Mouse (Mus musculus) large intestine, adult 2 months (tissue): Measurements from ENCODE around the gene Mars2. TPM values are rescaled to one million over a fixed set of nuclear protein-coding genes. Genes with fewer than 3 reads are reported as not detected.

ENCODE experiments used
- DNase-seq: peaks from one replicate; pipeline ENCODE4 v3.0.0-alpha.2; 2012; ENCODE audit warnings: low read depth, low spot score
- WGBS: fragments of 180-500 bp; shearing (Covaris S2); methylation state at CpG from one replicate; pipeline ENCODE4 v1.1.7; 2018; 5-methylcytosine and 5-hydroxymethylcytosine counted together
- polyA plus RNA-seq: library from polyadenylated mRNA; depleted of rRNA; stranded (reverse); fragments of >200 nt; gene quantifications from 2 replicates; pipeline ENCODE4 v1.2.3, GENCODE M21; 2012

Gene Mars2
- polyA plus RNA-seq, 1 experiment, result 1.4 TPM

DNA sequence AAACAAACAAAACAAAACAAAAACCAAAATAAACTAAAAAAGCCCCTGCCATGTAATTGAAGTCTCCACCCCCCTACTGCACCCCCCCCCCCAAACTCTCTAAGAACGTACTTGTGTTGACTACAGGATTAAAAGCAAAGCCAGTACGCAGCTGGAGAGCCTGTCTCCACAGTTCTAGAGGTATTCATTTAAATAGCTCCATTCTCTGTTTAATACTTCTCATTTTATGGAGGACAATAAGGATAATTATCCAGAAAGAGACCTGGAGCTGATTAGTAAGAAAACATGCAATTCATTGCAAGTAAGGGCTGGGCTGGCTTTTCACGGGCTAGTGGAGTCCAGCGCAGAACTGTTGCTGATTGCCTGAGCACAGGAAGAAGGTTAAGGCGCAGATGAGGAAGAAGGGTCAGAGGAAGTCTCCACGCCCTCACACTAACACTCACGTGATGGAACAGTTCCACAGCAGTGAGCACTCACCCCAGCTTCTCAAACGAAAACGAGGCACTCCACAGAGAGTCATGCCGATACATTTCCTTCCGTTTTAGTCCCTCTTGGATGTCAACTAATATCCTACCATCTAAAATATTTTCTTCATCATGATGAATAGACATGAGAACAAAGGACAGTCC lies 21.7 kb upstream of the Mars2 start:
- 31% methylated on average over 11 of the region's 11 CpGs for WGBS
- DNase-seq, result no peak

DNA sequence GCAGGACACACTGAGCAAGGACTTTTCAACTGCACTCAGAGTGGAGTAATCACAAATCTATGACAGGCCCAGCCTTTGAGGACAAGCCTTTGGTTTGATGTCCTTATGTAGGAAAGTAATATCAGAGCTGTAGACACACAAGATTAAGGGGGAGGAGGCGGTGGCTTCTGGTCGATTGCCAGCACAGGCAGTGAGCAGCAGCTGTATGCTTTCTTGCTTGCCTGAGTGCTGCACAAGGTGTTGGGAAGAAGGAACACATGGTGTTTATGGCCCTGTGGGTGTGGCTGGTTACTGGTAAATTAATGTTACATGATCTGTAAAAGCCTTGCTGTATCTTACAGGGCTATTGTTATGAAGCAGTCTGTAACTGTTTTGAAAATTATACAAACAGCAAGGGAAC lies 19.8 kb upstream of the Mars2 start:
- 14% methylated on average over 2 of the region's 2 CpGs for WGBS
- DNase-seq, result peak; percentile 83

DNA sequence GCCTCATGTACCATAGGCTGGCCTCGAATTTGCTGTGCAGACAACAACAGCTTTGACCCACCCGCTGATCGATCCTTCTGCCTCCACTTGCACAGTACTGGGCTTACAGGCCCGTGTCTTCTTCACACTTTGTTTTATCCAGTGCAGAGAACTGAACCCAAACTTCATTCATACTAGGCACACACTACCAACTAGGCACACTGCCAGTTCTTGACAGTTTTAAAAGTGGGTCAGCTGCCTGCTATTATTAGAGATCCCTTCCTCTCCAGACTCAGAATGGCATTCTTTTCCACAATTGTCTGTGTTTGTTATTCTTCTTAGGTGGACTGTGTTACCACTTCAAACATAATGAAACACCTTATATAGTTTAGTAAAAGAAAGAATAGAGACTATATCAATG lies 15.6 kb upstream of the Mars2 start:
- WGBS, result 73% methylated on average over 4 of the region's 4 CpGs
- DNase-seq, result no peak

DNA sequence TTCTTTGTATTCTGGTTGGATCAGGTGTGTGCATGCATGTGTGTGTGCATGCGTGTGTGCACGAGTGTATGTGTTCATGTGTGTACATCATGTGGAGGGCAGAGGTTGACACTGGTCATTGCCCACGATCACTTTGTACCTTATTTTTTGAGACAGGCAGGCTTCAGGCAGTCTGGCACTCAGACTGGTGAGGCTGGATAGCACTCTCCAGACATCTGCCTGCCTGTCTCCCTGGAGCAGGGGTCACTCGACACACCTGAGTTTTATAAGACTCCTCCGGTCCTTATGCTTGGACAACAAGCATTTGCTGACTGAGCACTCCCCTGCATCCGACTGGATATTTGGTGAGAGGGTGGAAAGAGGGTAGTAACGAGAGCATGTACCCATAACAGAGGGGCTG lies 14.0 kb upstream of the Mars2 start:
- 85% methylated on average over 7 of the region's 7 CpGs for WGBS
- no peak for DNase-seq

DNA sequence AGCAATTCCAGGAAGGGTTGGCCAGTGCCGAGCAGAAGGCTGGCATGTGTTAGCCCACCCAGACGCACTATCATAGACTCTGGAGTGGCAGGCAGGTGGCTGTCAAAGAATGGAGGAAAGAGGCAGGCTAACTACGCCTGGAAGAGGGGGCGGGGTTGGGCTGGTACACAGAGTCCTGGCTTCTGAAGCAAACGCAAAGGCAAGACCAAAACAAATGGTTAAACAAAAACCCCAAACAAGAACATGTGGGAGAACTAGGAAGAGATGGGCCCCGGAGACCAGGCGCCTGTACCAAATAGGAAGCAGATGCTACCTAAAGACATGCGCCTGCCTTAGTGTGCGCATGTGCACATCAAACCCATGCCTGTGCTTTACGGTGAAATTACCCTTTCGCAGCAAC lies 12.9 kb upstream of the Mars2 start:
- 76% methylated on average over 11 of the region's 11 CpGs for WGBS
- no peak for DNase-seq

DNA sequence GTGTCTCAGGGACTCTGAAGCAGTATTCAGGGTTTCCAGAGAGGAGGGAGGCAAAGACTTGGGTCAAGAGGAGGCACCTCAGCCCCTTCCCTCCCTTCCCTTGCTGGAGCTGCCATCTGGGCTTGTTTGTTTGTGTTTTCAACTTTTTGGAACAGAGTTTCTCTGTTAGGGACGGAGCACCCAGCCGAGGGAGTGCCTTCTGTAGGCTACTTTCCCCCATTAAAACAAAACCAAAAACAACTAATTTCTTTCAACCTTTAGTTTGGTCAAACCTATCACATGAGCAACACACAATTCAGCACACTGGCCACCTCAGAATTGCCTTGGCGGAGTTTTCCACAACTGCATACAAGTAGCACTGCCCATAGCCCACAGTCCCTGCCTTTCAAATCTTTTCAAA lies 11.6 kb upstream of the Mars2 start:
- WGBS, result 56% methylated on average over 3 of the region's 3 CpGs
- no peak for DNase-seq

DNA sequence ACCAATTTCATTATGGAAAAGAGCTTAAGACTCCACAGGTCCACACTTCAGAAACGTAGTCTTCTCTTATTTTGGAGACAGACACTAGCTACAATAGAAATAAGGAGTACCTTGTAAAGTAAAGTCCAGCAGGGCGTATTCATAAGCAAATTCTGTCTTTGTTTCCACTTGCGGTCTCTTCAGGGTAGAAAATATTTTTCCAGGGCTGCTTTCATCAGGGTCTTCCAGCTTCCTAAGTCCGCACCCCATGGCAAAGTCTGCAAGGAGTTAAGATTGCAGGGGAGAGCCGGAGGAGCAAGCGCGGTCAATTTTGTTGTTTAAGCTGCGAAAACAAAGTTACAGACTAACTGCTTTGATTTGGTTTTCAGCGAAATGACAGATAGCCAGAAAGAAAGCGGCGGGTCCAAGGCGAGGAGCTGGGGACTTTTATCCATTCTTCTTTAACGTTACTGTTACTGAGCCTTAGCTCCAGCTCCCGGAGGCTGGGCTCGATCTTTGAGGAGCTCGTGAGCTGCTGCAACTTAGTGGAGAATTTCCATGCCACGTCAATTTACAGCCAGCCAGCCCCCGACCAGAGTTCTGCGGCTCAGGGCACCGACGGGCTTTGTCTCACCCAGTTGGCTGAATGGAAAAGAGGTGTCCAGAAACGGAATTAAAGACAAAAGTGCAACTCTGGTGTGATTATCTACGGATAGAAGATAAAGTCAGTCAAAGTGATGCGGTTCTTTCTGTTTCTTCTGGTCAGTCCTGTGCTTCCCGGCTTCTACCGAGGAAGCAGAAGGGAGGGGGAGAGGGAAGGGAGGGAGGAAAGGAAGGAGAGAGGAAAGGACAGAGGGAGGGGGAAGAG lies 10.7 kb upstream of the Mars2 start, which contains the start of gene Rftn2:
Gene Rftn2 (minus strand): TSS at position 772 of the 847 bp plus-strand sequence.
- DNase-seq, result no peak
- 4% methylated on average over 26 of the region's 26 CpGs for WGBS

DNA sequence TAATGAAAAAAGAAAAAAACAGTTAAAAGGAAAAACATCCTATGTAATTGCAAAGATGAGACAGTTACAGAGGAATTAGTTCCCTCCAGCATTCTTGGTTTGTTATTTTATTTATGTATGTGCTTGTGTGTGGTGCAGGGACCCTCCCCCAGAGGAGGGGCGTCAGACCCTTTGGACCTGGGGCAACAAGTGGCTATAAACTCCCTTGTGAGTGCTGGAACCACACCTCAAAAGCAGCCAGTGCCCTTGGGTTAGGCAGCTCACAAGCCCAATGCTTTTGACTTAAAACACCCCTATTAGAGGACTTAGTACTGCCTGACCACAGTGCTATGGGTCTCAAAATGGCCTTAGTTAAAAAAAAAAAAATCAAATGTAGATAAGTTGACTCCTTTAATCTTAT lies 9.6 kb upstream of the Mars2 start:
- DNase-seq, result no peak
- 17% methylated on average over 1 of the region's 1 CpGs for WGBS

DNA sequence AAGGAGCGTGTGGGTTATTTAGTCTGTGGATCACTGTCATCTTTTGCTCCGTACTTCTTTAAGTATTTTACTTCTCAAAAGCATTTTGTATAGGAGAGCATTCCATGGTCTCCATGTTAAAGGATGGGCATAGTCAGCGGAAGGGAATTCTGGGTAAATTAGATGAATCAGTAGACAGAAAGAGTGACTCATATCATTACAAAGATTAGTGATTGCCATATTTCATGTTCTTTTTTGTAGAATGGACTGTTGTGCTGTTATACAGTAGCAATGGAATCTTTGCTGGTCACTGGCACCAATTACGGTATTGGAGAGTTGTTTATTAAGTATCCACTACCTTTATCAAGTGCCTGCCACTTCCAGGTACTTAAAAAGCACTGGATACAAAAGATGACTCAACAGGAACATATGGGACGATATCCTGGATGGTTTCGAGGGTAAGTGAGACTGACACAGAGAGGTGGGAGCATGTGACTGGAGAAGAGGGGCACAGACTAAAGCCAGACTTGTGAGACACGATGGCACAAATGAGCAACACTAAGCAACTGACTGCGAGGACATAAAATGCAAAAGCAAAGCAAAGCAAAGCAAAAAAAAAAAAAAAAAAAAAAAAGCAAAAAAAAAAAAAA lies 8.6 kb upstream of the Mars2 start:
- WGBS, result 90% methylated on average over 8 of the region's 8 CpGs
- DNase-seq, result no peak

DNA sequence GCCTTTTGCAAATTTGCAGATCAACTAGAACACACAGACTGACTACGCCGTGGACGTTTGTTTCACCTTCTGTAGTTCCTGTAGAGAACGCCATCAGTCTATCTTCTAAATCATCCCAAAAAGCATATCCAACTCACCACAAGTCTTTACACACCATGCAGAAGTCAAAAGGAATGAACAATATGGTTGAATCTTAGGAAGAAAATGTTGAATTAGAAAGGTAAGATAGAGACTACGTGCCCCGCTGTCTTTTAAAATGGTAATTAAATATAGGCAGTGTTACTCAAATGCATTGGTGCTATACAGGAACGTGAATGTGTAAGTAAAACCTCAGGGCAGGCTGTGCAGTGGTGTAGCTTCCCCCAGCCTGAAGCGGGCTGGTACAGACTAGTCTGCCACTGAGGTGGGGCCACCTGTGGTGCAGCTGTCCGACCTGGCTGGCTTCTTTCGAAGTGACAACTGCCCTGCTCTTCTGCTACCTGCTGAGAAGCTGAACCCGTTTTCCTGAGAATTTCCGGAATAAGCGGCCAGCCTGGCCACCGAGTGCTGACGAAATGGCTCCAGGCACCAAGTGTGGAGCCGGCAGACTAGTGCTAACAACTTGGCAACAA lies 2.0 kb upstream of the Mars2 start:
- DNase-seq, result no peak
- 76% methylated on average over 16 of the region's 16 CpGs for WGBS

DNA sequence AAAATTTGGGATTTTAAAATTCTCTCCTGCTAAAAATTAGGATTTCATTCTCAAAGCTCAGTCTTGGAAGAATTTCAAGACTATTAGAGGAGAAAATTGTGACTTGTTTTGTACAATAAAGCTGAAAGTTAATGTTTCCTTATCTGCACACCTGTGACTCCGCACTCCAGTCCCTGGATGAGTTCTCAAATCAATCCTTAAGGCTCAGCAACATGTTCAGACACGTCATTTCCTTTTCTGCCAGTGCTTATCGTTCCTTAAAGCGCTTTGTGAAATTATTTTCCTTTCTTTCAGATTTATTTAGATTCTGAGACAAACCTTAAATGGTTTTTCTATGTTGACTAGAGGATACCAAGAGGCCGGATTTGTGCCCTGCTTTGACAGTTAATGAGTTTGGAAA lies 490 bp upstream of the Mars2 start:
- 15% methylated on average over 5 of the region's 5 CpGs for WGBS
- DNase-seq, result no peak

DNA sequence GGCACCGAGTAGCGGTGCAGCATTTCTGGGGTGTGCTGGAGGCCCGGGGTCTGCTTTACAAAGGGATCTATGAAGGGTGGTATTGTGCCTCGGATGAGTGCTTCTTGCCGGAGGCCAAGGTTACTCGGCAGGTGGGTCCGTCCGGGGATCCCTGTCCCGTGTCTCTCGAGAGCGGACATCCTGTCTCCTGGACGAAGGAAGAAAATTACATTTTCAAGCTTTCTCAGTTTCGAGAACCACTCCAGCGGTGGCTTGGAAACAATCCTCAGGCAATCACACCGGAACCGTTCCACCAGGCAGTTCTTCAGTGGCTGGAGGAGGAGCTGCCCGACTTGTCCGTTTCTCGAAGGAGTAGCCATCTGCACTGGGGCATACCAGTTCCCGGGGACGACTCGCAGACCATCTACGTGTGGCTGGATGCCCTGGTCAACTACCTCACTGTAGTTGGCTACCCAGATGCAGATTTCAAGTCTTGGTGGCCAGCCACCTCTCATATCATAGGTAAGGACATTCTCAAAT lies 725 bp downstream of the Mars2 start:
- under 1% methylated on average over 23 of the region's 23 CpGs for WGBS
- DNase-seq, result no peak

DNA sequence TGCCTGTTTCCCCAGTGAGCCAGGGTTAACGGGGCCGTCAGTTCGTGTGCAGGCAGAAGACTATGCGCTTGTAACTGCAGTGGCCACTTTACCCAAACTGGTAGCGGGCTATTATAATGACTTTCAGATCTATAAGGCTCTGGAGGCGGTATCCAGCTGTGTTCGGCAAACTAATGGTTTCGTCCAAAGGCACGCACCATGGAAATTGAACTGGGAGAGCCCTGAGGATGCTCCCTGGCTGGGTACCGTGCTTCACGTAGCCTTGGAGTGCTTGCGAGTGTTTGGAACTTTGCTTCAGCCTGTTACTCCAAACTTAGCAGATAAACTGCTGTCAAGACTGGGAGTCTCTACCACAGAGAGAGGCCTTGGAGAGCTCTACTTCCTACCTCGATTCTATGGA lies 1.5 kb downstream of the Mars2 start:
- no peak for DNase-seq
- WGBS, result 7% methylated on average over 13 of the region's 13 CpGs

DNA sequence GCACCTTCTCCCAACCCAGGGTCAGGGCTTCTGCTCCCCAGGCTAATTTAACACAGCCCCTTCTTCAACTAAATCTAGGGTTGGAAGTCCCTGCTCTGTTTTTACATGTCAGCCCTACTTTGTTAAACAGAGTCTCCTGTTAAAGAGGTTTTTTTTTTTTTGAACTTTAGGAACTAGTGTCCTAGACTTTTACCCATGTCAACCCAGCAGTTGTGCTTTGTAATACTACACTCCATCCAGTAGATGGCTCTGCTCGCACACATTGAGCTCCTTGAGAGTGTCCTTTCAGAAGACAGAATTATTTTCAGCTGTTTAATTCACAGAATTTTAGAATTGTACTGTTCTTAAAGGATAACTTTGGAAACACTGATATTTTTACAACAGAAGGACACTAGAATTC lies 2.3 kb downstream of the Mars2 start:
- DNase-seq, result peak; percentile 76

DNA sequence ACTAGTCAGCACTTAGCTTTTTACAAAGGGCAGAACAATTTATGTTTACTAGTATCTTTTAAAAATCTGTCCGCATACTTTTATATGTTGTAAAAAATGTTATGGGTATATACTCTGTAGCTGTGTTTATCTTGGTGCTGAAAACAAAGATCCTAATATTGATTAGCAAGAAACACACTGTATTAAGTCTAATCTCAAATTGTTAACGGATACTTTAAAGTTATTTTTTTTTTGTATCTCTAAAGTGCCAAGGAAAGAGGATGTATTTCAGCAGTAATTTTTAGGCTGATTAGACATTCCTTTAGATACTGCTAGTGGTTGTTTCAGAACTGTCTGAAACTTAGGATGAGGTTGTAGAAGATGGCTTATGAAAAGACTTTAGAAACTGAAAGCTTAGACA lies 9.4 kb downstream of the Mars2 start:
- WGBS, result 77% methylated on average over 2 of the region's 2 CpGs
- no peak for DNase-seq

More for the DNA sequence above, 2.3 kb downstream of the Mars2 start:
- WGBS, result 0% methylated on average over 1 of the region's 1 CpGs

DNA sequence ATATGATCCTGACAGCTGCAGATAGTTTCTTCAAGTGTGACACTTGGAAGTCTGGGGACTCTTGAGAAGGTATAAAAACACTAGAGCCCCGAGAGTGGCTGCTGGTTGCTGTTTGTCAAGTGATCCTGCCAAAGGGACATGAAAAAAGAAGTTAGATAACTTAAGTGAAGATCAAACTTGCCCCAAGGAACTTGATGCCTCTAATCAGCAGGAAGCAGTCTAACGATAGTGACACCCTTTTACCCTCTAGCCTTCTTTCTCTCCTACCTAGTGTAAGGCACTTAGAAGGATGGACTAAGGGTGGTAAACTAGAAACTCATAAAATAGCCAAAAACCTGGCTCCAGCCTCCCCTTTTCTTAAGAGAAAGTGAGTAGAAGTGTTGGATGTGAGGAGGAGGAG lies 27.4 kb downstream of the Mars2 start:
- DNase-seq, result no peak
- 43% methylated on average over 2 of the region's 2 CpGs for WGBS

DNA sequence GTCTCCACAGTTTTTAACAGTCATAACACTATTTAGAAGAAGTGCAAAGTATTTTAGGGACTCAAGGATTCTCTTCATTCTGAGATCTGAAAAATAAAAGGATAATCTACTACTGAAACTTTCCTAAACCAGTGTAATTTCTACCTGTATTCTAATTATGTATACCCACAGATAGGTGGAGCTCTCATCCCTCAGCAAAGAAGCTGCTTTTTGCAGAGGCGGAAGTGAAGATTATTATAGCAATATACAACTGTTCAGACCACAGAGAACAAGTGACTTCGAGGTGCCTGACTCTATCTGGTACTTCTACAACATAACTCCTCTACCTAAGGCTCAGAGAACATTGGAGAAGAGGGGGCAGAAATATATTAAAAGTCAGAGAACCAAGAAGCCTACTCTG lies 28.5 kb downstream of the Mars2 start:
- WGBS, result 43% methylated on average over 2 of the region's 2 CpGs

DNA sequence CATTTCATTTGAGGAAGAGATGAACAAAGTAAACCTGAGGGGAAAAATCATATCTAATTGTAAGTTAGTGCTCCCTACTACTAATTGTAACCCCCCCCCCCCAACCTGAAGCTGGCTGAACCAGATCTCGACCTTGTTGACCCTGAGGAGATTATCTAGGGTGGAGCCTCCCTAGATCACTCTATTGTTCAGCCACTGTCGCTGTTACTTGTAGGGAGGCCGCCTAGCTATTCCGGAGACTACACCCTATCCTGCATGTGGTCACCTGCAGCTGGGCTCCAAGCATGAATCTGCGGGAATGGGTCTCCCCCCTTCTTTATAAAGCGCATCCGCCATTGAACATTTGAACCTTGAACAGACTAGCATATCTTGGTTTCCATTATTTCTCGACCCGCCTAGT lies 42.1 kb downstream of the Mars2 start:
- 76% methylated on average over 9 of the region's 9 CpGs for WGBS
- DNase-seq, result no peak

More for the DNA sequence above, 28.5 kb downstream of the Mars2 start:
- DNase-seq, result no peak
